Mouse (Mus musculus) lung, adult 10 weeks (tissue): Measurements from ENCODE around the gene Gm3952. TPM values are rescaled to one million over a fixed set of nuclear protein-coding genes. Genes with fewer than 3 reads are reported as not detected.

Source experiments
- polyA plus RNA-seq: library from polyadenylated mRNA; stranded (reverse); fragments of 350-450 nt; fragmentation: Illumina TruSeq; extraction: RNeasy Lipid Tissue Mini Kit (QIAGEN cat#74804); gene quantifications from one replicate; pipeline ENCODE4 v1.2.3, GENCODE M21; 2014; ENCODE audit warnings: low read depth, low replicate concordance; ENCODE audit not compliant: insufficient read depth

The Gm3952 gene
- not detected for polyA plus RNA-seq

GRCm38 (mm10) chr8:128798594-128798993, at the start of gene Gm3952:
Gene Gm3952, minus strand, starts transcription at chr8:128798694.

Other genes with a start within 250 kb of the Gm3952 start
- gene Itgb1, start 113.0 kb downstream of the Gm3952 start, polyA plus RNA-seq = 223 TPM